Mouse (Mus musculus) cerebellum, adult 2 months (tissue): Measurements from ENCODE around the gene Atp5g1.

Experiments used
- CTCF ChIP-seq: fragments of 200-500 bp; IDR thresholded peaks from 2 replicates; pipeline ENCODE4 v1.5.1; 2011; ENCODE audit warnings: low read depth, mild to moderate bottlenecking, control low read depth, low read length, moderate library complexity, borderline replicate concordance; ENCODE audit not compliant: insufficient read depth
- POLR2A ChIP-seq: fragments of 200-500 bp; IDR thresholded peaks from 2 replicates; pipeline ENCODE4 v1.6.1; 2011; ENCODE audit warnings: low read length, control low read depth, borderline replicate concordance; ENCODE audit not compliant: insufficient read depth

GRCm38 (mm10) chr11:96020622-96021021 lies 54.8 kb downstream of the Atp5g1 start:
- TF ChIP-seq POLR2A (no peak), CTCF (no peak)
